Mouse (Mus musculus): Measurements from ENCODE around the gene Riok1.

The Riok1 gene

GRCm38 (mm10) chr13:38036343-38037043, at the start of gene Riok1:
Gene Riok1, plus strand, starts transcription at chr13:38036995.
- no peak for DNase-seq

GRCm38 (mm10) chr13:37989701-37990100, 47.1 kb upstream of the Riok1 start:
- DNase-seq, result no peak

GRCm38 (mm10) chr13:37992638-37993371, 44.0 kb upstream of the Riok1 start:
- DNase-seq, result no peak

- no peak for DNase-seq
Measured at GRCm38 (mm10) chr13:37993376-37993703, 43.5 kb upstream of the Riok1 start.

- DNase-seq, result peak; percentile 97
Measured at GRCm38 (mm10) chr13:37993704-37994404, 42.9 kb upstream of the Riok1 start, which contains the start of gene Ssr1. Gene Ssr1, minus strand, starts transcription at chr13:37994217.

GRCm38 (mm10) chr13:37994405-37994749, 42.4 kb upstream of the Riok1 start:
- DNase-seq, result no peak

GRCm38 (mm10) chr13:37999713-38000112, 37.1 kb upstream of the Riok1 start:
- DNase-seq, result no peak

- no peak for DNase-seq
Measured at GRCm38 (mm10) chr13:38002461-38002860, 34.3 kb upstream of the Riok1 start.

- DNase-seq, result no peak
Measured at GRCm38 (mm10) chr13:38007972-38008371, 28.8 kb upstream of the Riok1 start.

GRCm38 (mm10) chr13:38009721-38010408, 26.9 kb upstream of the Riok1 start:
- no peak for DNase-seq

- no peak for DNase-seq
Measured at GRCm38 (mm10) chr13:38010444-38010910, 26.3 kb upstream of the Riok1 start.

GRCm38 (mm10) chr13:38012436-38012835, 24.4 kb upstream of the Riok1 start:
- no peak for DNase-seq

GRCm38 (mm10) chr13:38015591-38015990, 21.2 kb upstream of the Riok1 start:
- DNase-seq, result no peak

- DNase-seq, result no peak
Measured at GRCm38 (mm10) chr13:38018791-38019190, 18.0 kb upstream of the Riok1 start.

- DNase-seq, result no peak
Measured at GRCm38 (mm10) chr13:38025874-38026273, 10.9 kb upstream of the Riok1 start.

GRCm38 (mm10) chr13:38027618-38028248, 9.1 kb upstream of the Riok1 start:
- DNase-seq, result no peak

GRCm38 (mm10) chr13:38028407-38028806, 8.4 kb upstream of the Riok1 start:
- no peak for DNase-seq

- peak; percentile 99 for DNase-seq
Measured at GRCm38 (mm10) chr13:38037044-38037687, 371 bp downstream of the Riok1 start, which contains the start of gene Cage1. Gene Cage1, minus strand, starts transcription at chr13:38037069.

GRCm38 (mm10) chr13:38037811-38038210, 1.0 kb downstream of the Riok1 start:
- DNase-seq, result no peak

GRCm38 (mm10) chr13:38049888-38050287, 13.1 kb downstream of the Riok1 start:
- no peak for DNase-seq

- DNase-seq, result no peak
Measured at GRCm38 (mm10) chr13:38062678-38063077, 25.9 kb downstream of the Riok1 start.
